ENCODE assay signal across 8 mouse cellular contexts in the genomic region with DNA sequence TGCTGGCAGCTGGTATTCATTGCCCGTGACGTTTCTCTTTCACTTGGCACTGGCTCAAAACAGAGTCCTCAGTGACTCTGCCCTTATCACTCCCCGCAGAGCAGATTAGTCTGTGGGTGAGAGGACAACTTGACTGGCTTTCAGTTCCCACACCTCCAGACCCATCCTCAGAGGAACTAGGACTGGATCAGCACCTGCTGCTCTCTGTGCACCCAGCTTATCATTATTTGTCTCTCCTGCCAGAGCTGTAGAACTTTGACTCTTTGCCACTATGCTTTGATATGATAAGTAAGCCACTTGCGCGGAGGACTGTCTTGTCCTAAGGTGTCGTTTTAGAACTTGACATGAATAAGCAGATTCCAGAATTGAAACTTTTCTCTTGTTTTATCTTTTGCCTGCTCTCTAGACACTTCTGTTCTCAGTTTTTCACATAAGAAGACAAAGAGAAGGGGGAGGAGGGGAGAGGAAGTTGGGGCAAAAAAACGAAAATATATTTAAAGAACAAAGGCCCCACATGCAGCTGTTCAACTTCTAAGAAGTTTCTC. TPM values are rescaled to one million over a fixed set of nuclear protein-coding genes. Genes with fewer than 3 reads are reported as not detected.
DNase-seq lines count a peak whose midpoint lies in the region; ATAC-seq and TF ChIP-seq lines count a peak whose summit lies in the region.

No protein-coding gene starts in this region.

- H3K4me1 ChIP-seq in heart, adult 2 months (ENCODE audit: control insufficient read depth, insufficient read depth, low read length) = peaks cover 6% of the 10 kb centered on the region
- H3K4me1 ChIP-seq in neural tube, embryonic 15.5 days = no peaks in the 10 kb centered on the region

- H3K36me3 ChIP-seq in heart, adult 2 months (ENCODE audit: control insufficient read depth, insufficient read depth, low read length) = no peaks in the 10 kb centered on the region
- no peaks in the 10 kb centered on the region for H3K36me3 ChIP-seq in neural tube, embryonic 15.5 days

- no peak overlapping the region for H3K27ac ChIP-seq in heart, adult 2 months
- H3K27ac ChIP-seq in neural tube, embryonic 15.5 days (replicated peaks) = no peak overlapping the region

- no peaks in the 10 kb centered on the region for H3K9me3 ChIP-seq in neural tube, embryonic 15.5 days (replicated peaks)

- 12% methylated on average over 7 of the region's 7 CpGs for WGBS in heart, adult 2 months
- 73% methylated on average over 7 of the region's 7 CpGs for WGBS in neural tube, embryonic 15.5 days

- DNase-seq in heart, adult 2 months = peak; percentile 30 to 49
- no peak for DNase-seq in heart, postnatal 25 days (ENCODE audit: low spot score)
- DNase-seq in c-Kit-positive CD71-negative TER-119-negative erythroid progenitor cells, embryonic 14.5 days (ENCODE audit: low read depth) = peak; percentile 48
- DNase-seq in kidney, postnatal 36 days = peak; percentile 44 to 56
- DNase-seq in natural killer cell, adult 2 months (ENCODE audit: low spot score in 2 of 2) = peak; percentile 53 to 54
- DNase-seq in Muller cell, postnatal 12 days (ENCODE audit: inconsistent ontology term) = no peak
- no peak for DNase-seq in left cerebral cortex, adult 9 months (ENCODE audit: low spot score in 2 of 2)

- no peak overlapping the region for H3K9ac ChIP-seq in heart, adult 2 months (ENCODE audit: low read depth, low read length)
- H3K9ac ChIP-seq in neural tube, embryonic 15.5 days (replicated peaks) = no peak overlapping the region

- no peak for TF ChIP-seq EP300 in heart, adult 2 months (IDR thresholded peaks at IDR 0.05; ENCODE audit: insufficient read depth, low read depth, low read length)

- no peaks in the 10 kb centered on the region for H3K79me2 ChIP-seq in heart, adult 2 months (replicated peaks; ENCODE audit: control insufficient read depth, insufficient read depth, low read length)

- TF ChIP-seq POLR2A in heart, adult 2 months (IDR thresholded peaks at IDR 0.05; ENCODE audit: insufficient read depth, low read depth, low read length) = no peak

- H3K4me2 ChIP-seq in neural tube, embryonic 15.5 days = no peak overlapping the region

- no peak for ATAC-seq in neural tube, embryonic 15.5 days (ENCODE audit: low FRiP score)

- TF ChIP-seq CTCF in heart, adult 2 months (IDR thresholded peaks at IDR 0.05) = no peak

- H3K4me3 ChIP-seq in heart, adult 2 months = no peak overlapping the region
- no peak overlapping the region for H3K4me3 ChIP-seq in neural tube, embryonic 15.5 days (replicated peaks)

- no peaks in the 10 kb centered on the region for H3K27me3 ChIP-seq in heart, adult 2 months (ENCODE audit: control insufficient read depth, insufficient read depth, low read length)
- H3K27me3 ChIP-seq in neural tube, embryonic 15.5 days (replicated peaks) = no peaks in the 10 kb centered on the region

- intact Hi-C loops in heart, adult 2 months (cut with DNase I) = no loop called here
- intact Hi-C loops in heart, postnatal 25 days (cut with DNase I) = no loop called here

RNA-seq across cellular contexts. Expression of a gene that starts 30.9 kb away (rescaled TPM):
- total RNA-seq in heart, adult 2 months (2021) = 100 to 1,000 TPM in 1 of 2 experiments, 10 to 100 TPM in 1; 95.9 to 109 TPM
- 106 and 161 TPM in 2 replicates for polyA plus RNA-seq in heart, adult 2 months (2012; rRNA removed)
- total RNA-seq in heart, postnatal 25 days (2021) = 10 to 100 TPM; 87.9 to 88.9 TPM
- 52.7 and 56.9 TPM in 2 replicates for polyA plus RNA-seq in neural tube, embryonic 15.5 days (2015; fragmentation: Nextera tagmentation; extraction: Ambion mirVana)

Comparison
In these comparisons a context has a peak if more than half of its experiments do, and no peak if none do; other contexts are left out.
1. DNase-seq: peak in heart, adult 2 months (2 of 2), c-Kit-positive CD71-negative TER-119-negative erythroid progenitor cells, embryonic 14.5 days (single experiment), kidney, postnatal 36 days (2 of 2) and natural killer cell, adult 2 months (2 of 2); none in heart, postnatal 25 days (single experiment), Muller cell, postnatal 12 days (single experiment) and left cerebral cortex, adult 9 months (0 of 2).